Comparison of ENCODE assay signal across 27 mouse cellular contexts in genomic region chr10:117277779-117278178, GRCm38 (mm10). TPM values are rescaled to one million over a fixed set of nuclear protein-coding genes. Genes with fewer than 3 reads are reported as not detected.
A peak's percentile ranks its signal among the peaks of the same experiment; 100 is the strongest.
DNase-seq lines count a peak whose midpoint lies in the region; ATAC-seq and TF ChIP-seq lines count a peak whose summit lies in the region.
"Not testable (repeated sequence)": the region's sequence is repeated elsewhere in the genome, so short reads cannot be mapped to it uniquely, and the experiment has no call there.
"Had no signal": no experiment of that assay in that cellular context is flagged by ENCODE, and none has a peak within 500 bp of the region (broad histone marks: within the 10 kb centered on the region; RNA-seq: fewer than 3 reads in every experiment).

No protein-coding gene starts in this region.

- H3K9me3 ChIP-seq in heart, embryonic 13.5 days; liver, postnatal 0 days (ENCODE audit: low read length): not testable (repeated sequence)

- ATAC-seq in frontal cortex, adult (ENCODE audit: low TSS enrichment): peak; percentile 2; the same call in 1 of the 2 replicates
- not testable (repeated sequence) for ATAC-seq in heart, embryonic 13.5 days (ENCODE audit: extremely low read depth, insufficient number of reproducible peaks, low FRiP score, low TSS enrichment); liver, postnatal 0 days

- H3K79me2 ChIP-seq in macrophage (ENCODE audit: inconsistent target): peaks cover 32% of the 10 kb centered on the region

- not testable (repeated sequence) for H3K4me3 ChIP-seq in bone marrow, adult 2 months (replicated peaks; ENCODE audit: control insufficient read depth, low read depth, low read length); heart, embryonic 13.5 days; liver, postnatal 0 days (ENCODE audit: low read depth, low read length); macrophage (ENCODE audit: inconsistent target)

- peaks cover 30% of the 10 kb centered on the region for H3K27me3 ChIP-seq in heart, embryonic 13.5 days (replicated peaks)
- H3K27me3 ChIP-seq in liver, postnatal 0 days (ENCODE audit: insufficient read depth, low read length): not testable (repeated sequence)

- not testable (repeated sequence) for TF ChIP-seq CTCF in bone marrow, adult 2 months (IDR thresholded peaks at IDR 0.05; ENCODE audit: control insufficient read depth, insufficient read depth, low read length); liver, postnatal 0 days (IDR thresholded peaks at IDR 0.05; ENCODE audit: low read depth)

- peak overlapping the region; percentile 69 for H3K27ac ChIP-seq in bone marrow, adult 2 months (ENCODE audit: control insufficient read depth, insufficient read depth, low read depth, low read length, poor library complexity)
- peak overlapping the region; percentile 36; the same call in 1 of the 2 replicates for H3K27ac ChIP-seq in heart, embryonic 13.5 days (replicated peaks)
- H3K27ac ChIP-seq in liver, postnatal 0 days (ENCODE audit: low read depth): not testable (repeated sequence)
- H3K27ac ChIP-seq in macrophage: peak overlapping the region; percentile 92

- H3K9ac ChIP-seq in heart, embryonic 13.5 days; liver, postnatal 0 days (replicated peaks): not testable (repeated sequence)

- DNase-seq in layer of hippocampus, postnatal 10 days (ENCODE audit: low spot score in 2 of 2): peak; percentile 11 to 17
- DNase-seq in liver, postnatal 0 days: peak; percentile 10

- not testable (repeated sequence) for H3K4me2 ChIP-seq in heart, embryonic 13.5 days; liver, postnatal 0 days (ENCODE audit: low read depth, low read length)

- 79% methylated on average over 9 of the region's 9 CpGs for WGBS in bone marrow, adult 2 months
- WGBS in heart, embryonic 13.5 days: 68% methylated on average over 9 of the region's 9 CpGs
- WGBS in liver, postnatal 0 days (ENCODE audit: insufficient replicate concordance): 82% methylated on average over 9 of the region's 9 CpGs
- WGBS in macrophage (ENCODE audit: missing documents): 74% methylated on average over 9 of the region's 9 CpGs

- TF ChIP-seq EP300 in liver, postnatal 0 days (IDR thresholded peaks at IDR 0.05; ENCODE audit: low read depth): not testable (repeated sequence)

- H3K4me1 ChIP-seq in bone marrow, adult 2 months (ENCODE audit: control insufficient read depth, insufficient read depth, low read length); liver, postnatal 0 days (ENCODE audit: insufficient read depth): not testable (repeated sequence)
- H3K4me1 ChIP-seq in heart, embryonic 13.5 days: peaks cover 11% of the 10 kb centered on the region

- H3K36me3 ChIP-seq in heart, embryonic 13.5 days; liver, postnatal 0 days (replicated peaks; ENCODE audit: insufficient read depth, low read length); macrophage (ENCODE audit: inconsistent target): not testable (repeated sequence)

- not testable (repeated sequence) for TF ChIP-seq POLR2A in bone marrow, adult 2 months (IDR thresholded peaks at IDR 0.05; ENCODE audit: borderline replicate concordance, control insufficient read depth, low read depth, low read length)

RNA-seq across cellular contexts. Expression of gene Lyz2, which starts 4.3 kb away (rescaled TPM):
- 276 and 1,158 TPM in 2 replicates for polyA plus RNA-seq in bone marrow, adult 2 months (2011; ENCODE audit: insufficient read depth, insufficient read length, low replicate concordance, missing spikeins)
- polyA plus RNA-seq in heart, embryonic 13.5 days (2015; fragmentation: Nextera tagmentation; extraction: Ambion mirVana): 90.5 and 115 TPM in 2 replicates
- total RNA-seq in layer of hippocampus, postnatal 10 days (2021): 1 to 10 TPM; 6.4 to 7.6 TPM
- polyA plus RNA-seq in liver, postnatal 0 days (2015; fragmentation: Nextera tagmentation; extraction: Ambion mirVana): 542 and 556 TPM in 2 replicates
- total RNA-seq in macrophage (2018; cell fraction: chromatin; rRNA removed): 1,000 to 10,000 TPM in 1 of 26 experiments, 100 to 1,000 TPM in 25; 167 to 1,242 (median 625) TPM
- over 10,000 TPM in 25 of 26 experiments, 1,000 to 10,000 TPM in 1; 9,978 to 23,163 (median 15,255) TPM for total RNA-seq in macrophage (2018; cell fraction: cytosol; rRNA removed)
- total RNA-seq in macrophage (2018; cell fraction: nucleus; rRNA removed): over 10,000 TPM in 2 of 26 experiments, 1,000 to 10,000 TPM in 24; 1,420 to 12,393 (median 7,308) TPM
- polyA plus RNA-seq in macrophage (2018): 16,156 to 35,026 TPM (median 20,022 TPM) in 3 replicates

RNA-seq across cellular contexts. Expression of gene Lyz1, which starts 14.9 kb away (rescaled TPM):
- polyA plus RNA-seq in bone marrow, adult 2 months (2011; ENCODE audit: insufficient read depth, insufficient read length, low replicate concordance, missing spikeins): 5.6 TPM in 1 of 2 replicates, not detected in the other
- 8.6 and 12.2 TPM in 2 replicates for polyA plus RNA-seq in heart, embryonic 13.5 days (2015; fragmentation: Nextera tagmentation; extraction: Ambion mirVana)
- under 1 TPM in 1 of 2 experiments, not detected in 1; 0.96 TPM for total RNA-seq in layer of hippocampus, postnatal 10 days (2021)
- 0.42 and 0.85 TPM in 2 replicates for polyA plus RNA-seq in liver, postnatal 0 days (2015; fragmentation: Nextera tagmentation; extraction: Ambion mirVana)
- 1 to 10 TPM in 2 of 26 experiments, under 1 TPM in 6, not detected in 18; 0.59 to 1.1 (median 0.81) TPM for total RNA-seq in macrophage (2018; cell fraction: chromatin; rRNA removed)
- 1 to 10 TPM; 2.7 to 9.2 (median 5.1) TPM for total RNA-seq in macrophage (2018; cell fraction: cytosol; rRNA removed)
- 1 to 10 TPM in 25 of 26 experiments, not detected in 1; 1.0 to 5.4 (median 2.7) TPM for total RNA-seq in macrophage (2018; cell fraction: nucleus; rRNA removed)
- 3.4 to 8.7 TPM (median 5.9 TPM) in 3 replicates for polyA plus RNA-seq in macrophage (2018)
- total RNA-seq: CH12.LX; forebrain, postnatal 0 days had no signal
- polyA plus RNA-seq: embryonic facial prominence, embryonic 11.5 days; forebrain, embryonic 11.5 days; forebrain, embryonic 14.5 days; G1E; hindbrain, embryonic 10.5 days; hindbrain, embryonic 13.5 days; hindbrain, embryonic 16.5 days had no signal

RNA-seq across cellular contexts. Expression of gene 9530003J23Rik, which starts 39.3 kb away (rescaled TPM):
- not detected in 2 replicates for polyA plus RNA-seq in bone marrow, adult 2 months (2011; ENCODE audit: insufficient read depth, insufficient read length, low replicate concordance, missing spikeins)
- polyA plus RNA-seq in heart, embryonic 13.5 days (2015; fragmentation: Nextera tagmentation; extraction: Ambion mirVana): not detected in 2 replicates
- total RNA-seq in layer of hippocampus, postnatal 10 days (2021): not detected
- polyA plus RNA-seq in liver, postnatal 0 days (2015; fragmentation: Nextera tagmentation; extraction: Ambion mirVana): not detected in 2 replicates
- not detected for total RNA-seq in macrophage (2018; cell fraction: chromatin; rRNA removed)
- total RNA-seq in macrophage (2018; cell fraction: cytosol; rRNA removed): not detected
- total RNA-seq in macrophage (2018; cell fraction: nucleus; rRNA removed): not detected
- polyA plus RNA-seq in macrophage (2018): not detected in 3 replicates
- total RNA-seq: adrenal gland, adult 2 months; adrenal gland, postnatal 14 days; adrenal gland, postnatal 4 days; CH12.LX; forebrain, postnatal 0 days; gastrocnemius, adult 8-10 months; gastrocnemius, postnatal 25 days; heart, adult 2 months; heart, postnatal 10 days; heart, postnatal 36 days had no signal
- polyA plus RNA-seq: adrenal gland, adult 2 months; embryonic facial prominence, embryonic 11.5 days; embryonic facial prominence, embryonic 14.5 days; forebrain, embryonic 11.5 days; forebrain, embryonic 14.5 days; G1E; heart, adult 2 months; heart, embryonic 10.5 days; heart, embryonic 15.5 days; hindbrain, embryonic 10.5 days; hindbrain, embryonic 16.5 days; inflammation-experienced regulatory T-cells, adult 6 months had no signal

RNA-seq across cellular contexts. Expression of gene Yeats4, which starts 53.5 kb away (rescaled TPM):
- 53.4 and 59.1 TPM in 2 replicates for polyA plus RNA-seq in bone marrow, adult 2 months (2011; ENCODE audit: insufficient read depth, insufficient read length, low replicate concordance, missing spikeins)
- polyA plus RNA-seq in heart, embryonic 13.5 days (2015; fragmentation: Nextera tagmentation; extraction: Ambion mirVana): 46.6 and 54.1 TPM in 2 replicates
- total RNA-seq in layer of hippocampus, postnatal 10 days (2021): 10 to 100 TPM; 50.6 to 57.3 TPM
- polyA plus RNA-seq in liver, postnatal 0 days (2015; fragmentation: Nextera tagmentation; extraction: Ambion mirVana): 31.2 and 32.2 TPM in 2 replicates
- 10 to 100 TPM in 25 of 26 experiments, 1 to 10 TPM in 1; 9.6 to 23.5 (median 14.8) TPM for total RNA-seq in macrophage (2018; cell fraction: chromatin; rRNA removed)
- total RNA-seq in macrophage (2018; cell fraction: cytosol; rRNA removed): 10 to 100 TPM; 30.7 to 54.9 (median 39.1) TPM
- total RNA-seq in macrophage (2018; cell fraction: nucleus; rRNA removed): 10 to 100 TPM; 16.0 to 33.8 (median 21.8) TPM
- polyA plus RNA-seq in macrophage (2018): 55.6 to 78.5 TPM (median 58.7 TPM) in 3 replicates

Comparison
In these comparisons a context has a peak if more than half of its experiments do, and no peak if none do; other contexts are left out.
1. RNA of gene Lyz2, which starts 4.3 kb away (polyA plus RNA-seq): 16,156 to 35,026 TPM in macrophage; 276 to 1,158 TPM in bone marrow, adult 2 months, 542 to 556 TPM in liver, postnatal 0 days and 90.5 to 115 TPM in heart, embryonic 13.5 days; every median in the first group is over 10 times any median in the second.